Mouse (Mus musculus) ES-Bruce4 (cell line): ENCODE measurements around the gene Cyp46a1. TPM values are rescaled to one million over a fixed set of nuclear protein-coding genes. Genes with fewer than 3 reads are reported as not detected.

ENCODE experiments used
- H3K27ac ChIP-seq: 2 replicates; pipeline ENCODE4 v1.5.1; 2012; ENCODE audit warnings: low read length, inconsistent platforms; ENCODE audit not compliant: insufficient read depth
- H3K27me3 ChIP-seq: 2 replicates; pipeline ENCODE4 v1.6.1; 2012; ENCODE audit warnings: mild to moderate bottlenecking, low read length, inconsistent platforms; ENCODE audit not compliant: control insufficient read depth, poor library complexity, insufficient read depth, severe bottlenecking
- H3K36me3 ChIP-seq: 2 replicates; pipeline ENCODE4 v1.6.1; 2012; ENCODE audit warnings: inconsistent platforms, mild to moderate bottlenecking, low read length, moderate library complexity; ENCODE audit not compliant: control insufficient read depth, poor library complexity, insufficient read depth, severe bottlenecking
- H3K4me1 ChIP-seq: one replicate; pipeline ENCODE4 v1.8.1; 2011; ENCODE audit warnings: low read length; ENCODE audit not compliant: control insufficient read depth, insufficient read depth
- H3K4me3 ChIP-seq: 2 replicates; pipeline ENCODE4 v1.5.1; 2011; ENCODE audit warnings: low read depth, mild to moderate bottlenecking, low read length
- H3K9ac ChIP-seq: 2 replicates; pipeline ENCODE4 v1.6.1; 2012; ENCODE audit warnings: low read depth, mild to moderate bottlenecking, inconsistent platforms; ENCODE audit not compliant: poor library complexity, severe bottlenecking
- H3K9me3 ChIP-seq: replicated peaks from 2 replicates; pipeline ENCODE4 v1.6.1; 2012; ENCODE audit warnings: mild to moderate bottlenecking, low read length, inconsistent platforms; ENCODE audit not compliant: control insufficient read depth, poor library complexity, insufficient read depth, severe bottlenecking
- CTCF ChIP-seq: IDR thresholded peaks from one replicate; pipeline ENCODE4 v1.8.1; 2011; ENCODE audit warnings: low read depth, low read length
- EP300 ChIP-seq: IDR thresholded peaks from 2 replicates; pipeline ENCODE4 v1.6.1; 2011; ENCODE audit warnings: low read depth, low read length; ENCODE audit not compliant: insufficient read depth
- POLR2A ChIP-seq: IDR thresholded peaks from one replicate; pipeline ENCODE4 v1.8.1; 2011; ENCODE audit warnings: low read length; ENCODE audit not compliant: insufficient read depth
- polyA plus RNA-seq: library from polyadenylated mRNA; stranded (reverse); fragments of >200 nt; gene quantifications from 2 replicates; pipeline ENCODE4 v1.2.4, GENCODE M21; 2011; ENCODE audit warnings: low read depth; ENCODE audit not compliant: missing spikeins, insufficient read depth, insufficient read length

Cyp46a1 gene
- polyA plus RNA-seq, 1 experiment, result 1.0 TPM

DNA sequence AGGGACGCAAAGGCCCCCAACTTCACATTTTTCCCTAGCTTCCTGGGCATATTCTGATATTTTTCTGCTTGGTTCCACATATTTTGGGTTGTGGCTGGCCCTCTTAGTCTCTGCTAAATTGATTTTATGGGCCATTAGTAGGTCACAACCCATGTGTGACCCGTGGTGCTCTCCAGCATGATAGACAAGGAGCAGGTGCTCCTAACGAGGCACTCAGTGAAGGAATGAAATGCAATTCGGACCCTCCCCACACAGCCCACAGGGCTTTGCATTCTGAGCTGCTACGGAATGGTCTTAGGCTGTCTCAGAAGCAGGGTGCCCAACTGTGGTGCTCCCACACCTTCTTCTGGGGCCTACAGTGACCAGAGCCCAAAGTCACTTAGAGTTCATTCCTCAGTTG, 74.9 kb downstream of the Cyp46a1 start:
- Histone ChIP-seq H3K9ac (no peak overlapping the region), H3K36me3 (no peaks in the 10 kb centered on the region), H3K4me3 (no peak overlapping the region), H3K27ac (no peak overlapping the region), H3K4me1 (no peaks in the 10 kb centered on the region), H3K9me3 (no peaks in the 10 kb centered on the region), H3K27me3 (no peaks in the 10 kb centered on the region)
- TF ChIP-seq POLR2A, result no peak

- no peak overlapping the region for H3K4me3 ChIP-seq
- H3K9me3 ChIP-seq, result no peaks in the 10 kb centered on the region
- no peaks in the 10 kb centered on the region for H3K36me3 ChIP-seq
- H3K27me3 ChIP-seq, result no peaks in the 10 kb centered on the region
- H3K27ac ChIP-seq, result no peak overlapping the region
- no peak for TF ChIP-seq POLR2A
- TF ChIP-seq EP300, result no peak
- no peak for TF ChIP-seq CTCF
- no peaks in the 10 kb centered on the region for H3K4me1 ChIP-seq
- H3K9ac ChIP-seq, result no peak overlapping the region
These were observed 76.4 kb downstream of the Cyp46a1 start for GRCm38 (mm10) chr12:108410416-108411208.

Other genes starting within 250 kb of the Cyp46a1 start
- gene Setd3, start 155.1 kb upstream of the Cyp46a1 start, polyA plus RNA-seq, result 70.8 and 84.5 TPM in 2 replicates
- gene Ccnk, start 154.8 kb upstream of the Cyp46a1 start, polyA plus RNA-seq, result 66.9 and 69.8 TPM in 2 replicates
- gene Ccdc85c, start 59.0 kb upstream of the Cyp46a1 start, polyA plus RNA-seq, result 21.0 and 22.0 TPM in 2 replicates
- gene Hhipl1, start 28.1 kb upstream of the Cyp46a1 start, polyA plus RNA-seq, result 0.82 and 1.1 TPM in 2 replicates
- 9.4 and 9.5 TPM in 2 replicates for gene Eml1, start 36.6 kb downstream of the Cyp46a1 start, polyA plus RNA-seq
- 40.5 and 48.2 TPM in 2 replicates for gene Evl, start 220.3 kb downstream of the Cyp46a1 start, polyA plus RNA-seq